Mouse (Mus musculus) liver, embryonic 14.5 days (tissue): ENCODE results near the gene Fam221b. TPM values are rescaled to one million over a fixed set of nuclear protein-coding genes. Genes with fewer than 3 reads are reported as not detected.

Source experiments
- ATAC-seq: fragments of 200-750 bp; cut with Nextera tagmentation; 2 replicates; pipeline ENCODE4 v1.8.0; 2017; ENCODE audit warnings: moderate number of reproducible peaks, mild to moderate bottlenecking, moderate library complexity; ENCODE audit not compliant: insufficient read depth
- DNase-seq, 3 experiments: peaks; one replicate each; pipeline ENCODE4 v3.0.0-alpha.2; 2012 to 2013; ENCODE audit warnings: low read depth in 3 of 3, low spot score in 3 of 3
- H3K27ac ChIP-seq: fragments of 300-500 bp; sonication (generic); 2 replicates; pipeline ENCODE4 v1.5.1; 2014; ENCODE audit warnings: moderate library complexity, mild to moderate bottlenecking, control low read depth, inconsistent platforms
- H3K27me3 ChIP-seq: fragments of 300-500 bp; sonication (generic); 2 replicates; pipeline ENCODE4 v1.6.1; 2014; ENCODE audit warnings: mild to moderate bottlenecking, low read length, moderate library complexity; ENCODE audit not compliant: control insufficient read depth, insufficient read depth
- H3K36me3 ChIP-seq: fragments of 300-500 bp; sonication (generic); replicated peaks from 2 replicates; pipeline ENCODE4 v1.6.1; 2014; ENCODE audit warnings: low read depth; ENCODE audit not compliant: control insufficient read depth, insufficient read depth
- H3K4me1 ChIP-seq, 2 experiments: fragments of 200-500 bp in 1 of 2; fragments of 300-500 bp in 1 of 2; sonication (generic) in 1 of 2; replicated peaks; 2 replicates each; pipeline ENCODE4 v1.6.1; 2012 to 2014; ENCODE audit warnings: antibody characterized with exemption in 1 of 2, inconsistent platforms in 1 of 2, low read length in 1 of 2; ENCODE audit not compliant: control insufficient read depth in 2 of 2, insufficient read depth in 2 of 2
- H3K4me2 ChIP-seq: fragments of 300-500 bp; sonication (generic); 2 replicates; pipeline ENCODE4 v1.6.1; 2014; ENCODE audit warnings: low read depth, mild to moderate bottlenecking, control low read depth, moderate library complexity
- H3K4me3 ChIP-seq, 2 experiments: fragments of 200-500 bp in 1 of 2; fragments of 300-500 bp in 1 of 2; sonication (generic) in 1 of 2; 2 replicates each; pipeline ENCODE4 v1.5.1; 2012 to 2014; ENCODE audit warnings: low read depth in 2 of 2, low read length in 2 of 2, mild to moderate bottlenecking in 2 of 2, control low read depth in 1 of 2, inconsistent platforms in 1 of 2, moderate library complexity in 1 of 2; ENCODE audit not compliant: insufficient read depth in 1 of 2
- H3K9ac ChIP-seq: fragments of 300-500 bp; sonication (generic); replicated peaks from 2 replicates; pipeline ENCODE4 v1.6.1; 2014; ENCODE audit warnings: mild to moderate bottlenecking, control low read depth, moderate library complexity
- H3K9me3 ChIP-seq: fragments of 300-500 bp; sonication (generic); 2 replicates; pipeline ENCODE4 v1.6.1; 2016; ENCODE audit warnings: low read length, mixed read lengths; ENCODE audit not compliant: control insufficient read depth
- CTCF ChIP-seq: IDR thresholded peaks from 2 replicates; pipeline ENCODE4 v1.5.1; 2016; ENCODE audit warnings: antibody characterized with exemption, low read depth, control low read depth
- EP300 ChIP-seq: IDR thresholded peaks from 2 replicates; pipeline ENCODE4 v1.6.1; 2016; ENCODE audit warnings: antibody characterized with exemption, low read depth
- WGBS: fragments of 180-500 bp; shearing (Covaris S2); extraction: QIAGEN DNeasy Blood & Tissue Kit; methylation state at CpG from one replicate; pipeline ENCODE4 v1.1.7; 2014; ENCODE audit not compliant: insufficient replicate concordance; 5-methylcytosine and 5-hydroxymethylcytosine counted together
- polyA plus RNA-seq, 2 experiments: library from polyadenylated mRNA; depleted of rRNA in 1 of 2; stranded (reverse) in 1 of 2; unstranded in 1 of 2; fragments of >200 nt; fragmentation: Nextera tagmentation in 1 of 2; extraction: Ambion mirVana in 1 of 2; gene quantifications; 2 replicates each; pipeline versions ENCODE4 v1.2.1 to v1.2.3; 2012 to 2014

The Fam221b gene
- polyA plus RNA-seq, 2 experiments, result 0.02 to 1.7 TPM

- Histone ChIP-seq H3K4me3 (peak within 1 kb of the TSS; percentile 17 to 57), H3K27me3 (no peaks in the 10 kb centered on the region), H3K4me2 (peak within 1 kb of the TSS; percentile 50), H3K9me3 (peaks cover 5% of the 10 kb centered on the region), H3K27ac (no peak within 1 kb of the TSS), H3K9ac (no peak within 1 kb of the TSS; the same call in 1 of the 2 replicates), H3K36me3 (no peaks in the 10 kb centered on the region), H3K4me1 (peaks cover 3 to 11% of the 10 kb centered on the region in 2 experiments)
- TF ChIP-seq EP300 (no peak), CTCF (no peak)
- DNase-seq (peak in 2 of 3 experiments; percentile 28 to 46), ATAC-seq (no peak)
- 12% methylated on average over 24 of the region's 24 CpGs for WGBS
Observed at GRCm38 (mm10) chr4:43653161-43654015, 15.6 kb downstream of the Fam221b start, which contains the start of gene Spag8. Spag8 (minus strand) TSS chr4:43653594.

DNA sequence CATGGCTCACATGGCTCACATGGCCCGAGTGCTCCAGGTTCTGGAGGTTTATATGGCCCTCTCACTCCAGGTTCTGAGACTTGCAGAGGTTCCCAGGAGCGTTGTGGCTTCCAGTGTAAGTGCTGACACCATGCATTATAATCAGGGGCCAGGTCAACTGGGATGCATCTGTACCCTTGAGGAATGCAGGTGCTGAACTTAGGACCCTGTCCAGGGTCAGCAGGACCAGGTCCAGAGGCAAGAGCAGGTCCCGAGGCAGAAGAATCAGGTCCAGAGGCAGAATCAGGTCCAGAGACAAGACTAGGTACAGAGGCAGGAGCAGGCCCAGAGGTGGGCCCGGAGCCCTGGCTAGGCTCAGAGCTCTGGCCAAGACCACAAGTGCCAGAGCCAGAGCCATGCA, 16.2 kb downstream of the Fam221b start:
- 62% methylated on average over 4 of the region's 4 CpGs for WGBS
- H3K4me2 ChIP-seq, result peak overlapping the region; percentile 50
- no peaks in the 10 kb centered on the region for H3K27me3 ChIP-seq
- peaks cover 3 to 11% of the 10 kb centered on the region in 2 experiments for H3K4me1 ChIP-seq
- no peak overlapping the region for H3K9ac ChIP-seq
- H3K4me3 ChIP-seq, result no peak overlapping the region
- TF ChIP-seq EP300 (no peak), CTCF (no peak)
- ATAC-seq, result no peak
- H3K27ac ChIP-seq, result no peak overlapping the region
- peaks cover 5% of the 10 kb centered on the region for H3K9me3 ChIP-seq
- no peak for DNase-seq
- H3K36me3 ChIP-seq, result no peaks in the 10 kb centered on the region

DNA sequence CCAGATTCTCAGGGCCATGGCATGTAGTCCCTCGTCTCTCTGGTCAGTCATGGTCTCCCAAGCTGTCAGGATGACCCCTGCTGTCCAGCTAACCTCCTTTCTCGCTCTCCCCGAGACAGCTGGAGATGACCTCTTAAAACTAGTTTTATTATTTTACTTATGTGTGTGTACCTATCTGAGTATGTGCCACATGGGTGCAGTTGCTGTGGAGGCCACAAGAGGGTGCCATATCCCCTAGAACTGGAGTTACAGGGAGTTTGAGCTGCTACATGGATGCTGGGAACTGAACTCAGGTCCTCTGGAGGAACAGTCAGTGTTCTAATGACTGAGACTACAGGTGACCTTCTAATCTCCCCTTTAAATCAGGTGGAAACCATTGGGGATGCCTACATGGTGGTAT, 19.2 kb downstream of the Fam221b start:
- Histone ChIP-seq H3K27me3 (no peaks in the 10 kb centered on the region), H3K9me3 (peaks cover 5% of the 10 kb centered on the region), H3K36me3 (no peaks in the 10 kb centered on the region), H3K9ac (no peak overlapping the region), H3K27ac (no peak overlapping the region), H3K4me3 (no peak overlapping the region), H3K4me2 (no peak overlapping the region), H3K4me1 (peaks cover 0 to 3% of the 10 kb centered on the region in 2 experiments; a peak in 2 of 4 replicates)
- no peak for DNase-seq
- 80% methylated on average over 3 of the region's 3 CpGs for WGBS
- TF ChIP-seq CTCF (peak; percentile 56), EP300 (no peak)
- ATAC-seq, result no peak

GRCm38 (mm10) chr4:43640491-43640890, 28.5 kb downstream of the Fam221b start:
- no peak for ATAC-seq
- DNase-seq, result no peak
- H3K9ac ChIP-seq, result no peak overlapping the region

DNA sequence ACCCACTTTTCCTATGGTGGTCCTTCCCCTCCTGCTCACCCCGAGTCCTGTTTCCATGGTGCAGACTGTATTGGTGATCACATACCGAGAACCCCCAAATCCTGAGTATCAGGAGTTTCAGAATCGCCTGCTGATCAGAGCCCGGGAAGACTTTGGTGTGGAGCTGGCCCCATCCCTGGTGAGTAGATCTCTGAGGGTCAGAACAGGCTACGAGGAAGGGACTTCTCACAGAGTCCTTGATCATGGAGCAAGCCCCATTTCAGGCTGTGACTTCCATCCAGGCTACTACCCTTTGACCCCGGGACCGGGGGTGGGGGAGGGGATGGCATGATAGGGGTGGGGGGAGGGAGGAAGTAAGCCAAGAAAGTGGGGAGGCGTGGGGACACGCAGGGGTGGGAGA, 28.9 kb downstream of the Fam221b start:
- Histone ChIP-seq H3K4me1 (no peaks in the 10 kb centered on the region), H3K9me3 (no peaks in the 10 kb centered on the region), H3K36me3 (no peaks in the 10 kb centered on the region), H3K4me3 (no peak overlapping the region), H3K27ac (no peak overlapping the region), H3K9ac (no peak overlapping the region), H3K4me2 (no peak overlapping the region), H3K27me3 (no peaks in the 10 kb centered on the region)
- DNase-seq, result no peak
- ATAC-seq, result no peak
- WGBS, result 66% methylated on average over 9 of the region's 9 CpGs
- TF ChIP-seq CTCF (no peak), EP300 (no peak)

More at GRCm38 (mm10) chr4:43640491-43640890, 28.5 kb downstream of the Fam221b start:
- no peak for TF ChIP-seq CTCF
- Histone ChIP-seq H3K9me3 (no peaks in the 10 kb centered on the region), H3K4me3 (no peak overlapping the region), H3K36me3 (no peaks in the 10 kb centered on the region), H3K4me1 (no peaks in the 10 kb centered on the region), H3K27me3 (no peaks in the 10 kb centered on the region), H3K4me2 (no peak overlapping the region), H3K27ac (no peak overlapping the region)
- WGBS, result 67% methylated on average over 6 of the region's 6 CpGs
